Mouse (Mus musculus) B cell, adult (primary cell): ENCODE data around the gene Efcab3. TPM values are rescaled to one million over a fixed set of nuclear protein-coding genes. Genes with fewer than 3 reads are reported as not detected.

Source experiments
- total RNA-seq: library from RNA; stranded (reverse); gene quantifications from 4 replicates; pipeline ENCODE4 v1.2.4, GENCODE M21; 2023; ENCODE audit not compliant: inconsistent age

Efcab3 gene
- not detected in 4 replicates for total RNA-seq

DNA sequence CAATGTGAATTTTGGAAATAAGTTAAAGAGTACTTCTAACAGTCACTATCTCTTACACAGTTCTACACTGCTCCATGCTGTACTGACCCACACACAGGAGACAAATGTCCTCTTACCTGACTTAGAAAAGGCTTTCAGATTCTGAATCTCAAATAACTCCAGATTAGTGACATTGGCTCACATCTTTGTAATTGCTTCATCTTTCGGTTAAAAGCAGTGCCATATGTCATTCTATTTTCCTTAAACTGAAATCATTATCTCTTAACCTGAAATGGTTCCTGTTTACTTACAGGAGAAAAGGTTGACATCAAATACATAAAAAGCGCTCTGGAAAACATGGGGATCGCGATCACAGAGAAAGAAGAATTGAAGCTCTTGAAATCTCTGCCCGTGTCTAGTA is at the start of gene Efcab3:
Gene Efcab3, plus strand, starts transcription at position 301 of the 400 bp plus-strand sequence.

DNA sequence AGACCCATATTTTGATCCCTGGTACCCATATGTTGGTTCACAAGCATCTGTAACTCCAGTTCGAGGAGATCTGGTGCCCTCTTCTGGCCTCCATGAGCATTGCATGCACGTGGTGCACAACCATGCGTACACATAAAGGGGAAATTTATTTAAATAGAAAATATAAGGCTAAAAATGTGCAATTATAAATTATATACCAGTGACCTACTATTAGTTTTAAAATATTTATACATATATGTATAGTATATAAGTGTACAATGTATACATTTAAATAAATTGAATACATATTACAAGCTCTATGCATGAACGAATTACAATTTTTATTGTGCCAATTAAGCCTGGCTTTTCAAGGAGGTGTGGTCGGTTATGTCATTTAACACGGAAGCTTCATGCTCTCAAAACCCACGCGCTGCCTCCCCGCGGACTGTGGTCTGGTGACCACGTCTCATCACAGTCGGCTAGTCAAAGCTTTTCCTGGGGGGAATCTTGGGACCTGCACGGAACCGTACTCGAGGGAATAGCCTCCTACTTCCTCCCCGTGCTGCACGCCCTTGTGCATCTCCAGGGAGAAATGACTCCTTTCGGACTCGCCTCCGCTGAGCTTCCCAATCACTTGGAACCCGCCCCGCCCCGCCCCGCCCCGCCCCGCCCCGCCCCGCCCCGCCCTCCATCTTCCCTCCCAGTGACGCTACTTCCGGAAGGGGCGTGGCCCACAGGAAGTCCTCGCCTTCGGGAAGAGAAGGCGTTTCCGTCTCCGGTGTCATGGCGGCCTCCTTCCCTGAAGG is 62.5 kb downstream of the Efcab3 start, which contains the start of gene Mettl2:
Gene Mettl2, plus strand, starts transcription at position 691 of the 785 bp plus-strand sequence.

DNA sequence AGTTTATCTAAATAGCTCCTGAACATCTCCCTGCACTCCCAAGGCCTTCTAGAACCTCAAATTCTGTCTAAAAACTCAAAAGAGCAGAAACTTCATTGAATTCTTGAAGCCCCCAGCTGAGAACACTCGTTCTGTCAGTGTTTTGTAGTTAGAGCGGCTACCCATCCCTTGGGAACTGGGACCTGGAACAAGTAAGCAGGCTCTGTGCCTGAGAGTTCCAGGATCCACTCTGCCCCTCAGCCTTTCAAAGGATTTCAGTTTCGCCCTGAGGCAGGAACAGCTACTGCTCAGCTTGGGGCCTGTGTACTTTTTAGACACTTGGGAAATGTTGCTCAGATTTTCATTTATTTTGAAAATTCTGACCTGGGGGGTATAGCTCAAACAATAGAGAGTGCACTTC is 83.2 kb downstream of the Efcab3 start, which contains the start of gene Gm10842:
Gene Gm10842, plus strand, starts transcription at position 301 of the 400 bp plus-strand sequence.

Other genes with a start within 250 kb of the Efcab3 start
- 28.9 to 32.9 TPM (median 30.5 TPM) in 4 replicates for gene Mettl2, start 62.8 kb downstream of the Efcab3 start, total RNA-seq
- not detected in 4 replicates for gene Gm10842, start 83.3 kb downstream of the Efcab3 start, total RNA-seq
- 61.0 to 80.6 TPM (median 75.1 TPM) in 4 replicates for gene Tlk2, start 115.2 kb downstream of the Efcab3 start, total RNA-seq
- not detected in 4 replicates for gene Mrc2, start 229.1 kb downstream of the Efcab3 start, total RNA-seq